Mouse (Mus musculus) ES-E14 (cell line): ENCODE measurements around the gene Mael.

Experiments used
- CHD2 ChIP-seq: IDR thresholded peaks from 2 replicates; pipeline ENCODE4 v1.6.1; 2014; ENCODE audit warnings: mild to moderate bottlenecking, low read depth, low read length, inconsistent platforms
- HCFC1 ChIP-seq: IDR thresholded peaks from 2 replicates; pipeline ENCODE4 v1.6.1; 2012; ENCODE audit warnings: low read length, inconsistent platforms, borderline replicate concordance; ENCODE audit not compliant: insufficient read depth
- MAFK ChIP-seq: IDR thresholded peaks from 2 replicates; pipeline ENCODE4 v1.6.1; 2014; ENCODE audit warnings: mild to moderate bottlenecking, low read depth, low read length, inconsistent platforms; ENCODE audit not compliant: insufficient read depth
- ZNF384 ChIP-seq: IDR thresholded peaks from 2 replicates; pipeline ENCODE4 v1.6.1; 2012; ENCODE audit warnings: low read depth, low read length, inconsistent platforms

DNA sequence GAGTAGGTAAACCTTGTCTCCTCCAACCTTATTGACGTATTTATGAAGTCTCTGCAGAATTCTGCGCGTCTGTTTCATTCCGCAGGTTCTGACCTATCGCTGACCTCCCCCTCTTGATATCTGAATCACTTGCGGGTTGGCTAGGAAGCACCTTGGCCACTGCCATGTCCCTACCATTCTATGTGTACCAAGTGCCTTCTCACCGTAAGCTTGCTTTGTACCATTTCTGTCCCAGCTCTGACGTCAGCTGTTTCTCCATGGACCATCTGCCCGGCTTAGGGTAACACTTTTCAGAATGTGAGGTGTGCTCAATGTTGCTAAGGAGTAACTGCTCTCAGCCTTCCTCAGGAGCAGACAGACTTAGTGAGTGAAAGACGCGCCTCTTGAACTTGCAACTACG, 67.7 kb downstream of the Mael start:
- no peak for TF ChIP-seq MAFK
- no peak for TF ChIP-seq CHD2
- no peak for TF ChIP-seq ZNF384
- no peak for TF ChIP-seq HCFC1
